Mouse (Mus musculus): ENCODE measurements around the gene Dnase1l1. TPM values are rescaled to one million over a fixed set of nuclear protein-coding genes. Genes with fewer than 3 reads are reported as not detected.
A peak's percentile ranks its signal among the peaks of the same experiment; 100 is the strongest.

Dnase1l1 gene
- polyA plus RNA-seq, 1 experiment from 2014 or later = 16.8 TPM

- Histone ChIP-seq H3K4me2 (replicated peaks) (peak overlapping the region; percentile 52), H3K4me3 (replicated peaks) (peak overlapping the region; percentile 58), H3K27me3 (no peaks in the 10 kb centered on the region), H3K9me3 (replicated peaks) (no peaks in the 10 kb centered on the region), H3K27ac (replicated peaks) (peak overlapping the region; percentile 93), H3K4me1 (no peaks in the 10 kb centered on the region), H3K9ac (peak overlapping the region; percentile 59), H3K36me3 (peaks cover 10% of the 10 kb centered on the region; the same call in 1 of the 2 replicates)
- no peak; the same call in 1 of the 2 replicates for ATAC-seq (ENCODE audit: insufficient number of reproducible peaks, low FRiP score, low TSS enrichment, low read depth)
- WGBS = 20% methylated on average over 31 of the region's 31 CpGs
These were observed 27.1 kb downstream of the Dnase1l1 start for GRCm38 (mm10) chrX:74254888-74255565.

- Histone ChIP-seq H3K4me1 (no peaks in the 10 kb centered on the region), H3K9ac (peak within 1 kb of the TSS; percentile 59), H3K27me3 (no peaks in the 10 kb centered on the region), H3K4me2 (replicated peaks) (peak within 1 kb of the TSS; percentile 52), H3K4me3 (replicated peaks) (peak within 1 kb of the TSS; percentile 58), H3K27ac (replicated peaks) (peak within 1 kb of the TSS; percentile 93), H3K9me3 (replicated peaks) (no peaks in the 10 kb centered on the region), H3K36me3 (peaks cover 10% of the 10 kb centered on the region; the same call in 1 of the 2 replicates)
- WGBS = 18% methylated on average over 39 of the region's 39 CpGs
- ATAC-seq (ENCODE audit: insufficient number of reproducible peaks, low FRiP score, low TSS enrichment, low read depth) = peak; percentile 95
These were observed 27.8 kb downstream of the Dnase1l1 start, which contains the start of gene Emd for GRCm38 (mm10) chrX:74254153-74254887. TSS of gene Emd (plus strand) at chrX:74254687.

GRCm38 (mm10) chrX:74249615-74250014 is 32.5 kb downstream of the Dnase1l1 start, which contains the start of gene Flna:
TSS of gene Flna (minus strand) at chrX:74249820.
- Histone ChIP-seq H3K4me2 (replicated peaks) (peak within 1 kb of the TSS; percentile 59), H3K9ac (peak within 1 kb of the TSS; percentile 26; the same call in 1 of the 2 replicates), H3K4me3 (replicated peaks) (peak within 1 kb of the TSS; percentile 46), H3K4me1 (0 out of 2 replicates have a peak, but pooled peaks cover 5% of the 10 kb centered on the region), H3K9me3 (replicated peaks) (no peaks in the 10 kb centered on the region), H3K27ac (replicated peaks) (peak within 1 kb of the TSS; percentile 72), H3K36me3 (no peaks in the 10 kb centered on the region), H3K27me3 (no peaks in the 10 kb centered on the region)
- WGBS = 15% methylated on average over 38 of the region's 38 CpGs
- no peak for ATAC-seq (ENCODE audit: insufficient number of reproducible peaks, low FRiP score, low TSS enrichment, low read depth)

GRCm38 (mm10) chrX:74248651-74249050 is 33.5 kb downstream of the Dnase1l1 start:
- H3K4me3 ChIP-seq (replicated peaks) = peak overlapping the region; percentile 46
- peak overlapping the region; percentile 59 for H3K4me2 ChIP-seq (replicated peaks)
- H3K9me3 ChIP-seq (replicated peaks) = no peaks in the 10 kb centered on the region
- 0 out of 2 replicates have a peak, but pooled peaks cover 9% of the 10 kb centered on the region for H3K4me1 ChIP-seq
- H3K9ac ChIP-seq = no peak overlapping the region
- WGBS = 10% methylated on average over 3 of the region's 3 CpGs
- H3K36me3 ChIP-seq = no peaks in the 10 kb centered on the region
- H3K27ac ChIP-seq (replicated peaks) = peak overlapping the region; percentile 72
- H3K27me3 ChIP-seq = no peaks in the 10 kb centered on the region
- ATAC-seq (ENCODE audit: insufficient number of reproducible peaks, low FRiP score, low TSS enrichment, low read depth) = peak; percentile 35; the same call in 1 of the 2 replicates

GRCm38 (mm10) chrX:74246693-74247092 is 35.4 kb downstream of the Dnase1l1 start:
- peak; percentile 9; the same call in 1 of the 2 replicates for ATAC-seq (ENCODE audit: insufficient number of reproducible peaks, low FRiP score, low TSS enrichment, low read depth)
- Histone ChIP-seq H3K27me3 (no peaks in the 10 kb centered on the region), H3K4me2 (replicated peaks) (peak overlapping the region; percentile 47), H3K27ac (replicated peaks) (peak overlapping the region; percentile 88), H3K4me1 (peaks cover 9% of the 10 kb centered on the region; the same call in 1 of the 2 replicates), H3K4me3 (replicated peaks) (peak overlapping the region; percentile 54), H3K9ac (peak overlapping the region; percentile 35; the same call in 1 of the 2 replicates), H3K36me3 (peaks cover 14% of the 10 kb centered on the region), H3K9me3 (replicated peaks) (no peaks in the 10 kb centered on the region)
- WGBS = 21% methylated on average over 15 of the region's 15 CpGs

- WGBS = 19% methylated on average over 38 of the region's 38 CpGs
- peak overlapping the region; percentile 58 for H3K9ac ChIP-seq
- peaks cover 9% of the 10 kb centered on the region; the same call in 1 of the 2 replicates for H3K4me1 ChIP-seq
- ATAC-seq (ENCODE audit: insufficient number of reproducible peaks, low FRiP score, low TSS enrichment, low read depth) = peak; percentile 89
- peak overlapping the region; percentile 54 for H3K4me3 ChIP-seq (replicated peaks)
- no peaks in the 10 kb centered on the region for H3K27me3 ChIP-seq
- peaks cover 18% of the 10 kb centered on the region for H3K36me3 ChIP-seq
- H3K4me2 ChIP-seq (replicated peaks) = peak overlapping the region; percentile 51
- H3K27ac ChIP-seq (replicated peaks) = peak overlapping the region; percentile 88
- no peaks in the 10 kb centered on the region for H3K9me3 ChIP-seq (replicated peaks)
These were observed 35.9 kb downstream of the Dnase1l1 start for GRCm38 (mm10) chrX:74246213-74246681.

- peak; percentile 51; the same call in 1 of the 2 replicates for ATAC-seq (ENCODE audit: insufficient number of reproducible peaks, low FRiP score, low TSS enrichment, low read depth)
- Histone ChIP-seq H3K36me3 (peaks cover 24% of the 10 kb centered on the region), H3K4me3 (replicated peaks) (peak overlapping the region; percentile 54), H3K9me3 (replicated peaks) (no peaks in the 10 kb centered on the region), H3K4me2 (replicated peaks) (peak overlapping the region; percentile 51), H3K4me1 (peaks cover 9% of the 10 kb centered on the region; the same call in 1 of the 2 replicates), H3K27ac (replicated peaks) (peak overlapping the region; percentile 88), H3K27me3 (no peaks in the 10 kb centered on the region), H3K9ac (peak overlapping the region; percentile 58)
- 25% methylated on average over 21 of the region's 21 CpGs for WGBS
These were observed 36.5 kb downstream of the Dnase1l1 start for GRCm38 (mm10) chrX:74245687-74246086.

- no peaks in the 10 kb centered on the region for H3K27me3 ChIP-seq
- no peaks in the 10 kb centered on the region for H3K9me3 ChIP-seq (replicated peaks)
- H3K4me3 ChIP-seq (replicated peaks) = peak overlapping the region; percentile 54
- WGBS = 25% methylated on average over 1 of the region's 1 CpGs
- peak overlapping the region; percentile 88 for H3K27ac ChIP-seq (replicated peaks)
- peak overlapping the region; percentile 58; the same call in 1 of the 2 replicates for H3K9ac ChIP-seq
- no peak for ATAC-seq (ENCODE audit: insufficient number of reproducible peaks, low FRiP score, low TSS enrichment, low read depth)
- peaks cover 30% of the 10 kb centered on the region for H3K36me3 ChIP-seq
- peak overlapping the region; percentile 51 for H3K4me2 ChIP-seq (replicated peaks)
- H3K4me1 ChIP-seq = peaks cover 9% of the 10 kb centered on the region; the same call in 1 of the 2 replicates
These were observed 37.0 kb downstream of the Dnase1l1 start for GRCm38 (mm10) chrX:74245107-74245506.

- Histone ChIP-seq H3K4me2 (replicated peaks) (peak overlapping the region; percentile 51), H3K27ac (replicated peaks) (peak overlapping the region; percentile 88)
These were observed 37.5 kb downstream of the Dnase1l1 start for GRCm38 (mm10) chrX:74244614-74245083.

GRCm38 (mm10) chrX:74243807-74244206 is 38.3 kb downstream of the Dnase1l1 start:
- Histone ChIP-seq H3K4me2 (replicated peaks) (peak overlapping the region; percentile 51), H3K27me3 (no peaks in the 10 kb centered on the region), H3K4me3 (replicated peaks) (peak overlapping the region; percentile 54), H3K9ac (peak overlapping the region; percentile 6; the same call in 1 of the 2 replicates), H3K9me3 (replicated peaks) (no peaks in the 10 kb centered on the region), H3K27ac (replicated peaks) (no peak overlapping the region; the same call in 1 of the 2 replicates), H3K36me3 (peaks cover 43% of the 10 kb centered on the region), H3K4me1 (peaks cover 4% of the 10 kb centered on the region; the same call in 1 of the 2 replicates)
- WGBS = 44% methylated on average over 3 of the region's 3 CpGs
- no peak for ATAC-seq (ENCODE audit: insufficient number of reproducible peaks, low FRiP score, low TSS enrichment, low read depth)

More at GRCm38 (mm10) chrX:74244614-74245083, 37.5 kb downstream of the Dnase1l1 start:
- peak; percentile 74 for ATAC-seq (ENCODE audit: insufficient number of reproducible peaks, low FRiP score, low TSS enrichment, low read depth)
- H3K9ac ChIP-seq = peak overlapping the region; percentile 6; the same call in 1 of the 2 replicates
- no peaks in the 10 kb centered on the region for H3K9me3 ChIP-seq (replicated peaks)
- H3K4me3 ChIP-seq (replicated peaks) = peak overlapping the region; percentile 54
- peaks cover 9% of the 10 kb centered on the region; the same call in 1 of the 2 replicates for H3K4me1 ChIP-seq
- H3K27me3 ChIP-seq = no peaks in the 10 kb centered on the region
- H3K36me3 ChIP-seq = peaks cover 34% of the 10 kb centered on the region
- 9% methylated on average over 3 of the region's 3 CpGs for WGBS
